17 mouse cellular contexts compared by ENCODE assay signal in the genomic region with DNA sequence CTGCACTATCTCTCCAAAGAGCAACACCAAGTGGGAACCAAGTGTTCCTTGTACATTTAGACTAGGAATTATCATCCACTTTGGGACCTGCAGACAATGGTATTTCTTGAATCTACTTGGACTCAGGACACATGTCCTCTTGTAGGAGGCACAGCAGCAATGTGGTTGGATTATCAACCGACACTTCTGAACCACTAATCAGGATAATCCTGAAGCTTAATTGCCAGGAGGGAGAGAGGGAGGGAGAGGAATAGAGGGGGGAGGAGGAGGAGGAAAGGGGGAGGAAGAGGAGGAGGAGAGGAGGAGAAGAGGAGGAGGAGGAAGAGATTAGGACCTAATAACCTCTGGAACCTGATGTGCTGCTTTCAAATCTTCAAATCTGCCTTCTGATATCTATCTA.
"Had no signal": no experiment of that assay in that cellular context is flagged by ENCODE, and none has a peak within 500 bp of the region (broad histone marks: within the 10 kb centered on the region; RNA-seq: fewer than 3 reads in every experiment).

No protein-coding gene starts in this region.

- H3K36me3 ChIP-seq: heart, embryonic 12.5 days; hindbrain, embryonic 10.5 days; hindbrain, embryonic 12.5 days; intestine, embryonic 15.5 days; limb, embryonic 13.5 days; limb, embryonic 15.5 days; liver, embryonic 12.5 days had no signal

- H3K27ac ChIP-seq: hindbrain, embryonic 10.5 days; hindbrain, embryonic 12.5 days; hindbrain, embryonic 14.5 days; intestine, embryonic 15.5 days; limb, embryonic 13.5 days; limb, embryonic 15.5 days; liver, embryonic 12.5 days; liver, embryonic 14.5 days had no signal

- H3K4me1 ChIP-seq: hindbrain, embryonic 10.5 days; hindbrain, embryonic 12.5 days; intestine, embryonic 15.5 days; liver, embryonic 12.5 days had no signal

- DNase-seq: gastrocnemius, postnatal 14 days; heart, postnatal 4 days; kidney, adult 18-20 months; kidney, adult 8-10 months; kidney, postnatal 10 days; layer of hippocampus, adult 9-11 months; layer of hippocampus, postnatal 36 days; left cerebral cortex, postnatal 4 days had no signal

- H3K4me3 ChIP-seq: heart, embryonic 12.5 days; hindbrain, embryonic 10.5 days; hindbrain, embryonic 12.5 days; intestine, embryonic 15.5 days; limb, embryonic 13.5 days; limb, embryonic 15.5 days; liver, embryonic 12.5 days had no signal

- H3K9ac ChIP-seq: heart, embryonic 12.5 days; hindbrain, embryonic 12.5 days; hindbrain, embryonic 14.5 days; intestine, embryonic 15.5 days; limb, embryonic 13.5 days; limb, embryonic 15.5 days; liver, embryonic 12.5 days; liver, embryonic 14.5 days had no signal

- H3K27me3 ChIP-seq: heart, embryonic 12.5 days; hindbrain, embryonic 12.5 days; intestine, embryonic 15.5 days; limb, embryonic 13.5 days; limb, embryonic 15.5 days; liver, embryonic 12.5 days had no signal
